Mouse (Mus musculus) ovary, postnatal 14 days (tissue): ENCODE data around the gene Sult4a1.

ENCODE experiments used
- DNase-seq: peaks from one replicate; pipeline ENCODE4 v3.0.0; 2022; ENCODE audit warnings: low spot score

Gene Sult4a1

DNA sequence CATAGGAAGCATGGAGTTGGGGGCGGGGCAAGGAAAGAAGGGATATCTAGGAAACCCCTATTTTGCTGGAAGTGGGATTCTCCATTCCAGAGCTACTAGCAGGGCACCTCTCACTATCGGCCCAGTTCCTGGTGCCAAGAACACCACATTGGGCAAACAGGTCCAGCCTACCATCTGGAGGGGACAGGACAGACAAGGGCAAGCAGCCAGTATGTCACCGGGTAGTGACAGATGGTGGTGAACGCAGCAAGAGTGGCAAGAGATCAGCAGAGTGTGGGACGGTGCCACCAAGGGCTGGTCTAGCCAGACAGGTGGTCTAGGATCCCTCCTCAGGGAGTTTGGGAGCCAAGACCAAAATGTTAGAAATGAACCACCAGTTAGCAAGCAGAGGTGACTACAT, 68.5 kb downstream of the Sult4a1 start:
- DNase-seq = no peak
